Mouse (Mus musculus) heart, adult 9 months (tissue): ENCODE results near the gene Usp9y.

Experiments used
- DNase-seq, 2 experiments: peaks; one replicate each; pipeline ENCODE4 v3.0.0; 2022; ENCODE audit warnings: low spot score in 2 of 2

The Usp9y gene

GRCm38 (mm10) chrY:1459682-1460081, at the start of gene Usp9y:
TSS of gene Usp9y (minus strand) at chrY:1459782.
- DNase-seq: no peak

GRCm38 (mm10) chrY:1293708-1294107, 165.9 kb downstream of the Usp9y start:
- no peak for DNase-seq

GRCm38 (mm10) chrY:1286171-1286795, 173.3 kb downstream of the Usp9y start, which contains the start of gene Ddx3y:
TSS of gene Ddx3y (minus strand) at chrY:1286629.
- DNase-seq: peak in 1 of 2 experiments; percentile 80

GRCm38 (mm10) chrY:1285735-1286134, 173.8 kb downstream of the Usp9y start:
- DNase-seq: peak in 1 of 2 experiments; percentile 8
